Mouse (Mus musculus): ENCODE measurements around the gene Txnip. TPM values are rescaled to one million over a fixed set of nuclear protein-coding genes. Genes with fewer than 3 reads are reported as not detected.

Txnip gene
- polyA plus RNA-seq, 1 experiment, result 22.7 TPM

DNA sequence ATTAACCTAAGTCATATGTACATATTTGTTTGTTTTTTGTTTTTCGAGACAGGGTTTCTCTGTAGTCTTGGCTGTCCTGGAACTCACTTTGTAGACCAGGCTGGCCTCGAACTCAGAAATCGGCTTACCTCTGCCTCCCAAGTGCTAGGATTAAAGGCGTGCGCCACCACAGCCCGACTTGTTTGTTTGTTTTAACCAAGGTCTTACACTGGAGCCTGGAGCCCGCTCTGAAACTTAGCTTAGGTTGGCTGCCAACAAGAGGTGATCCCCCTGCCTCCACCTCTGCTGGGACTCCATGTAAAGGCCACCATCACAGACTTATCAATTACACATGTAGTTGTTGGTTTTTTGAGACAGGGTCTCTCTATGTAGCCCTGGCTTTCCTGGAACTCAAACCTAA lies 8.9 kb upstream of the Txnip start:
- Histone ChIP-seq H3K9me3 (peaks cover 3% of the 10 kb centered on the region), H3K36me3 (replicated peaks; ENCODE audit: low read length) (no peaks in the 10 kb centered on the region), H3K4me1 (peaks cover 44% of the 10 kb centered on the region), H3K27me3 (replicated peaks) (peaks cover 10% of the 10 kb centered on the region), H3K4me3 (replicated peaks) (no peak overlapping the region)
- TF ChIP-seq FLI1 (IDR thresholded peaks at IDR 0.05; ENCODE audit: low read length) (no peak), GATA1 (IDR thresholded peaks at IDR 0.05; ENCODE audit: borderline replicate concordance, low read length) (no peak)

DNA sequence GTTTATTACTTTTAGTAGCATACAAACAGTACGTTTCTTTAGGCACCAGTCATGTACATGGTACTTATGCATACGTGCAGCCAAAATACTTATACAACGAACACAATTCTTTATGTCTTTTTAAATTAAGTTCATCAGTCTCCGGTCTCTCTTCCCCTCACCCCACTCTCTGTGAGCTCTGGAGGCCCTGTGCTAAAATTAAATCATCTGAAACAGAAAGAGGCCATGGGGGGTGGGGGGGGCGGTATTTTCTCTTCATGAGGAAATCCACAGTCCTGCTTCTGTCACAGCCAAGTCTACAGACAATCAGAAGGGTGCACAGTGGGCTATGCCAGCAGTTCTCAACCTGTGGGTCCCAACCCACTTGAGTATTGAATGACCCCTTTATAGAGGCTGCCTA lies 8.4 kb upstream of the Txnip start:
- Histone ChIP-seq H3K36me3 (replicated peaks; ENCODE audit: low read length) (no peaks in the 10 kb centered on the region), H3K4me3 (replicated peaks) (no peak overlapping the region), H3K27me3 (replicated peaks) (peaks cover 4% of the 10 kb centered on the region), H3K4me1 (peaks cover 49% of the 10 kb centered on the region), H3K9me3 (no peaks in the 10 kb centered on the region)
- TF ChIP-seq GATA1 (IDR thresholded peaks at IDR 0.05; ENCODE audit: borderline replicate concordance, low read length) (no peak), FLI1 (IDR thresholded peaks at IDR 0.05; ENCODE audit: low read length) (no peak)

DNA sequence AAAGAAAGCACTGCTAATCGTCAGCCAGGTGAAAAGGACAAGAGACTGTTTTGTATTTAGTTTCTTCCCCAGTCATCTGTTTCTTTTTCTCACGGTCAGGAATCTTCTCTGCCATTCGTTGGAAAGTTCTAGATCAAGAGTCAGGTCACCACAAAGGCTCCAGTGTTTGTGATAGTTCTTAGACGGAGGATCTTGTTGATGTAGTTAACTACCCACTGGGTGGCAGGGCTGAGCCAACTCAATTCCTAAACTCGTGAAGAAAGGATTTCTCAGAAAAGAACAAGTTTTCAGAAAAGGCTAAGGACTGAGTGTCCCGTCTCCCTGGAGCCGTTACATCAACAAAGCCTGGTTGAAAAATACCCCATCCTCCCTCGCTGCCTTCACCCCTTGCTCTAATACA lies 6.6 kb upstream of the Txnip start:
- peaks cover 55% of the 10 kb centered on the region for H3K4me1 ChIP-seq
- no peaks in the 10 kb centered on the region for H3K9me3 ChIP-seq
- peaks cover 2% of the 10 kb centered on the region for H3K27me3 ChIP-seq (replicated peaks)
- H3K4me3 ChIP-seq (replicated peaks), result peak overlapping the region; percentile 50
- TF ChIP-seq FLI1 (IDR thresholded peaks at IDR 0.05; ENCODE audit: low read length), result no peak
- no peak for TF ChIP-seq GATA1 (IDR thresholded peaks at IDR 0.05; ENCODE audit: borderline replicate concordance, low read length)
- no peaks in the 10 kb centered on the region for H3K36me3 ChIP-seq (replicated peaks; ENCODE audit: low read length)

DNA sequence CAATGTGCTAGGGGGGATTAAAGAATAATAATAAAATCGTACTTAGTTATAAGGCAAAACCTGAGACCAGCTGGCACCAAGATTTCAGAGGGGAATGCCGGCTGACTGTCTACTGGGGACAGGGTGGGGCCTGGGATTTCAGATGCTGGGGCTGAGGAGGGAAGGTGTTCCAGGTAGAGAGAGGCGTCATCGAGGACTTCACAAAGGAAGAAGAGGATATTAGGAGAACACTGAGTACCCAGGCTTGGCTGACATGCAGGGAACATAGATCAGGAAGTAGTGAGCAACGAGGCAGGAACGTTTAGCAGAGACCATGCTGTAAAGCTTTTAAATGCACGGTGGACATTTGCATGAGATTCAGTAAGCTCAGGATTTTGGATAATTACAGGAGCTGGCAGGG lies 5.9 kb upstream of the Txnip start:
- Histone ChIP-seq H3K4me3 (replicated peaks) (no peak overlapping the region), H3K27me3 (replicated peaks) (peaks cover under 1% of the 10 kb centered on the region), H3K36me3 (replicated peaks; ENCODE audit: low read length) (no peaks in the 10 kb centered on the region), H3K9me3 (no peaks in the 10 kb centered on the region), H3K4me1 (peaks cover 56% of the 10 kb centered on the region)
- TF ChIP-seq GATA1 (IDR thresholded peaks at IDR 0.05; ENCODE audit: borderline replicate concordance, low read length), result no peak
- no peak for TF ChIP-seq FLI1 (IDR thresholded peaks at IDR 0.05; ENCODE audit: low read length)

DNA sequence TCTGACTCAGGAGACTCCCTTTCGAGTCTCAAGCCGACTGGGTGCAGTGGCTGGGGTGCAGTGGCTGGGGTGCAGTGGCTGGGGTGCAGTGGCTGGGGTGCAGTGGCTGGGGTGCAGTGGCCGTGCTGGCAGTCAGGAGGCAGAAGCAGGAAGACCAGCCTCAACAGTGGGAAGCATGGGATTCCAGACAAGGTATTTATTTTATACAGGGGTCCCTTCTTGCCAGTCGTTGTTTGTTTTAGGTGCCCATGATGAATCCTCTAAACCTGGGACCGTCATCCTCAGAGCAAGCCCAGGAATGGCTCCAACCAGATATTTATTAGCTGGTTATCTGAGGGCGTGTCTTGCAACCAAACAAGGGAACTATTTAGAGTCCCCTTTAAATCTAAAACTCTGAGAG lies 4.2 kb upstream of the Txnip start:
- no peak for TF ChIP-seq GATA1 (IDR thresholded peaks at IDR 0.05; ENCODE audit: borderline replicate concordance, low read length)
- TF ChIP-seq FLI1 (IDR thresholded peaks at IDR 0.05; ENCODE audit: low read length), result no peak
- Histone ChIP-seq H3K4me3 (replicated peaks) (no peak overlapping the region), H3K36me3 (replicated peaks; ENCODE audit: low read length) (peaks cover 5% of the 10 kb centered on the region), H3K9me3 (no peaks in the 10 kb centered on the region), H3K27me3 (replicated peaks) (no peaks in the 10 kb centered on the region), H3K4me1 (peaks cover 45% of the 10 kb centered on the region)

DNA sequence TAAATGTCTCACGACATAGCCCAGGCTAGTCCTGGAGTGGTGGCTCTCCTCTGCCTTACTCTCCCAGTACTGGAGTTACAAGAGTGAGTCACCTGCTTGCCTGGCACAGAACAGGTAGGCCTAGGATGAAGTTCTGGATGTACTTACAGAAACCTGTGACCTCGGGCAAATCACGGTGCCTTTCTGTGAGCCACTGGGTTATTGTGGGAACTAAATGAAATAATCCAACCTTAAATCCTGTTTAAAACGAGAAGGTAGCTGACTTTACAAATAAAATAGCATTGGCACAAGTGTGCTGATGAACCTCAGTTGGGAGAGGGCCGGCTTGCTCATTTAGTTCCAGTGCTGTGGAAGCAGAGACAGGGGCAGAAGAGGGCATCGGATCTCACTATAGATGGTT lies 3.5 kb upstream of the Txnip start:
- Histone ChIP-seq H3K27me3 (replicated peaks) (no peaks in the 10 kb centered on the region), H3K4me1 (peaks cover 44% of the 10 kb centered on the region), H3K36me3 (replicated peaks; ENCODE audit: low read length) (peaks cover 12% of the 10 kb centered on the region), H3K4me3 (replicated peaks) (no peak overlapping the region), H3K9me3 (no peaks in the 10 kb centered on the region)
- no peak for TF ChIP-seq GATA1 (IDR thresholded peaks at IDR 0.05; ENCODE audit: borderline replicate concordance, low read length)
- no peak for TF ChIP-seq FLI1 (IDR thresholded peaks at IDR 0.05; ENCODE audit: low read length)

DNA sequence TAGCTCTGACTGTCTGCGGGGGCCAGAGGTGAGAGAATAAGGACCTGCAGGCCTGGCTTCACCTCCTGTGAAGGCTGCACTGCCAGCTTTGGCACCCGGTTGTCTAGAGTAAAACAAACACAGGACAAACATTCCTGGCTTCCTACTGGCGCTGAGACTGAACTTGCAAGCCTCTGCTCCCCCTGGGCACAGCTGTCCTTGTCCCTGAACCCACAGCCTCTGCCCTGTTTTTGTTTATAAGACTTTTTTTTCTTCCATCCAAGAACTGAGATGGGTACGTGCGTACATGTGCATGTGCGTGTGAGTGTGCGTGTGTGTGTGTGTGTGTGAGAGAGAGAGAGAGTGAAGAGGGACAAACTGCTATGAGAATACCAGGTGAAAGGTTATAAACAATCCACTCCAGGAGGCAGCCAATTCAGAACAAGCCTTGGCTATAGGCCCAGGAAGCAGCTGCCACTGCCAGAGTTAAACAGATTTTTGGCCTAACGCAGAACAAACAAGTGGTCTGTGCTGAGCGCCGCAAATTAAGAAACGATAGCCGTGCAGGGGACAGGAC lies 2.6 kb upstream of the Txnip start:
- TF ChIP-seq GATA1 (IDR thresholded peaks at IDR 0.05; ENCODE audit: borderline replicate concordance, low read length) (no peak), FLI1 (IDR thresholded peaks at IDR 0.05; ENCODE audit: low read length) (no peak)
- no peaks in the 10 kb centered on the region for H3K27me3 ChIP-seq (replicated peaks)
- H3K4me1 ChIP-seq, result peaks cover 45% of the 10 kb centered on the region

DNA sequence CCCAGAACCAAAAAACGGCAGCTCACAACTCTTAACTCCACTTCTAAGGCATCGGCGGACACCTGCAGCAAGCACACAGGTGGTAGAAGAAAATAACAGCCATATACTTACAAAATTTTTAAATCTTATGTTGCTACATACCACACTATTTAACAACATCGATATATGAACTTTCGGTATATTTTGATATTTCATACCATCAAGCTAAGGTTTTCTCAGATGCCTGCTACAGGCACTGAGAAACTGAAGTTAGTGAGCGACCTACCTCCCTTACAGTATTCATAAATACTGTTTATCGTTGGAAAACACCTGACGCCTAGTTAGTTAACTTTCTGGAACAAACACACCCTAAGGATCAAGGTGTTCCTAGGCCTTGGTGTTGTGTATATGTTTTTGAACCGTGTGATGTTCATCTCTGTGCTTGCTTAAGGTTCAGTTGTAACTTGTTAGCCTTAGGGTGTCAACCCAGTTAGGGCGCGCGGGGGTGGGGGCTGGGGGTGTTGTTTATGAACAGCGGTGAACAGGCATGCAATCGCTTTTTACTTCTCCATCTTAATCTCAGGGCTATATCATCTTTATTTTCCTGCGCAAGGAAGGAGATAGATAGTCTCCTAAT lies 1.6 kb upstream of the Txnip start:
- Histone ChIP-seq H3K36me3 (replicated peaks; ENCODE audit: low read length) (peaks cover 30% of the 10 kb centered on the region), H3K4me1 (peaks cover 48% of the 10 kb centered on the region), H3K27me3 (replicated peaks) (no peaks in the 10 kb centered on the region), H3K9me3 (no peaks in the 10 kb centered on the region), H3K4me3 (replicated peaks) (peak overlapping the region; percentile 96)
- TF ChIP-seq FLI1 (IDR thresholded peaks at IDR 0.05; ENCODE audit: low read length), result no peak
- TF ChIP-seq GATA1 (IDR thresholded peaks at IDR 0.05; ENCODE audit: borderline replicate concordance, low read length), result no peak

More for the DNA sequence above, 2.6 kb upstream of the Txnip start:
- H3K9me3 ChIP-seq, result no peaks in the 10 kb centered on the region
- H3K36me3 ChIP-seq (replicated peaks; ENCODE audit: low read length), result peaks cover 20% of the 10 kb centered on the region
- no peak overlapping the region for H3K4me3 ChIP-seq (replicated peaks)

DNA sequence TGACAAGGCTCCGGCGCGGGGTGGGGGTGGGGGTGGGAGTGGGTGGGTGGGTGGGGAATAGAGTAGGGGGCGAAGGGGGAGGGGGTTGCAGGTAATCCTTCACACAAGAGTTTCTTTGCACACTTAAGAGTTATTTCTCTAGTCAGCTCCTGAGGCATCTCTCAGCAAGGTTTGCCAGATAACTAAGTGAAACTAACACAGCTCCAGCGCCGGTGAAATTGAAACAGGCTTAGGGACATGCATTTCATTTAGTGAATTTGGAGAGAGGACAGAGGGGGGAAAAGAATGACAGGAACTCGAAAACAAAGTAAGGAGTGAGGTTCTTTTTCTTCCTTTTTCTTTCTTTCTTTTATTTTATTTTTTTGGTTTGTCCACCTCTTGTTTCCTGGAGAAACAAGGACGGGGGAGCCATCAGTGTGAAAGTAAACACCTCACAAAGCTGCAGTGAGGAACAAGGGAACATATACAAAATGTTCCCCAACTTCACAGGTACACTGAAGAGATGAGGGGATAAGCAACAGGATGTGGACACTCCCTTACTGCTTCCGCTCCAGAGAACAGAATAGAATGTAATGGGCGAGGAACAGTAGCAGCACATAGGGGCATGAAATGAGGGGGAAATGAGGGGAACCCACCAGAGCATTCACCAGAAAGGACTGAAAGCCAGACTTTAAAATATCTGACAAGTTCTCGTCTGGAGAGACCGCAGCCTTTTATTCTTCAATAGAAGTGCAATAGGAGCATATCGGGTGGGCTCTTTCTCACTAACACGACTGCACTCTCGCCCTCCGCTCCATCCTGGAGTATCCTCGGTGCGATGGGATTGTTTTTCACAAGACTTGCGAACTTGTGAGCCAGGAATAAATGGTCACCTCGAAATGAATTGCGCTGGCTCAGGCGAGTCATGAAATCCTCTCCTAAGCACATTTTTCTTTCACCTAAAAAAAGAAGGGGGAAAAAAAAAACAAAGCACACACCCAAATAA lies 814 bp upstream of the Txnip start:
- H3K4me3 ChIP-seq (replicated peaks), result peak overlapping the region; percentile 96
- peaks cover 38% of the 10 kb centered on the region for H3K36me3 ChIP-seq (replicated peaks; ENCODE audit: low read length)
- TF ChIP-seq FLI1 (IDR thresholded peaks at IDR 0.05; ENCODE audit: low read length) (no peak), GATA1 (IDR thresholded peaks at IDR 0.05; ENCODE audit: borderline replicate concordance, low read length) (no peak)
- H3K9me3 ChIP-seq, result no peaks in the 10 kb centered on the region
- H3K4me1 ChIP-seq, result peaks cover 47% of the 10 kb centered on the region
- no peaks in the 10 kb centered on the region for H3K27me3 ChIP-seq (replicated peaks)

DNA sequence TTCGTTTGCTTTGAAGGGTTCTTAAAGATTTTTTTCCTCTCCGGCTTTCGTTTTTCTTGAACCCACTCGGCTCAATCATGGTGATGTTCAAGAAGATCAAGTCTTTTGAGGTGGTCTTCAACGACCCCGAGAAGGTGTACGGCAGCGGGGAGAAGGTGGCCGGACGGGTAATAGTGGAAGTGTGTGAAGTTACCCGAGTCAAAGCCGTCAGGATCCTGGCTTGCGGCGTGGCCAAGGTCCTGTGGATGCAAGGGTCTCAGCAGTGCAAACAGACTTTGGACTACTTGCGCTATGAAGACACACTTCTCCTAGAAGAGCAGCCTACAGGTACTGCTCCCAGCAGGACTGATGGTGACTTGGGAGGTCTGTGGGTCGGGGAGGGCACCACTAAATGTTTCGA lies 402 bp downstream of the Txnip start:
- Histone ChIP-seq H3K4me1 (peaks cover 56% of the 10 kb centered on the region), H3K4me3 (replicated peaks) (peak overlapping the region; percentile 96), H3K9me3 (no peaks in the 10 kb centered on the region), H3K36me3 (replicated peaks; ENCODE audit: low read length) (peaks cover 40% of the 10 kb centered on the region), H3K27me3 (replicated peaks) (no peaks in the 10 kb centered on the region)
- no peak for TF ChIP-seq GATA1 (IDR thresholded peaks at IDR 0.05; ENCODE audit: borderline replicate concordance, low read length)
- TF ChIP-seq FLI1 (IDR thresholded peaks at IDR 0.05; ENCODE audit: low read length), result no peak

All from megakaryocyte, embryonic 14.5 days (primary cell).